Mouse (Mus musculus): ENCODE measurements around the gene Phxr2.

Phxr2 gene

DNA sequence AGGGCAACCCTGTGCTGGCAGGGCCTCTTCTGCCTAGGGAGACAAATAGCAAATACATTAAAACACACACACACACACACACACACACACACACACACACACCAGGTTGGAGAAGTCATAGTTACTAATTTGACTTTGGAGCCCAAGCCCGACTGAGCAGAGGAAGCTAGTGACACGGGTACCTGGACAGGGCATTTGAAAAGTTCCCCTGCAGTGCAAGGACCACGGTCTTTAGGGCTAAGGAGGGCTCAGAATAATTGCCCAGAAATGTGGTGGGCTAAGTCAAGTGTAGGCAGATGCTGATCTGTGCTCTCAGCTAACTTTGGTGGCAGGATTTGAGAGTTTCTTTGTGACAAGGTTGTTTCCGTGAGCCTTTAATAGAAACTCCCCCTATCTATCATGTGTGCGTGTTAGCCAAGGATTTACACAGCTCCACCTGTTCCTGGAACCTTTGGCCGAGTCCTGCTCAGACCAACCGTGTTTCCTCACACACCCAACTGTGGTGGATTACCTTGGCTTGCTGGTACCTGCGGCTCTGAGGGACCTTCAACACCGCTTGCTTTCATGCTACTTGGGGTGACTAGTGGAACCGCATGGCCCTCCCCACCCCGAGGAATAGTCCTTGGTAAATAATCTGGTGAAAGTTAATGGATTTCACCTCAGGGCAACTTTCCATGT, 6.6 kb upstream of the Phxr2 start:
- no peak for DNase-seq (ENCODE audit: low read depth)

DNA sequence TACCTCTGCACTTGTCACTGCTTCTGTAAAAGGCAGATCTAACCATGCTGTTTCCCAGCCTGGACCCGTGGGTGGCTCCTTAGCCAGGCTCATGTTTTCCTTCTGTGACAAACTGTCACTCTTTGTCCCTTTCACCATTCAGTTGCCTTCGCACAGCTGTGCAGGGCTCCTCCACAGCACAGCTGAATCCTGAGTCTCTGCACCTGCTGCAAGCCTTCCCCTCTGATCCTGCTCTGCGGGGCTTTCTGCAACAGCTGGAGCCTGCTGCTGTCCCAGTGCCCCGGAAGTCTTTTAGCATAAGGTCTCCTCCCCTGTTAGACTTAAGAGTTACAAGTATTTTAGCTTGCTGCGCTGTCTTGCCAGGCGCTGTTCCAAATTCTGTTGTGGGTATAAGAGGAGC, 6.1 kb upstream of the Phxr2 start:
- DNase-seq (ENCODE audit: low read depth), result no peak

DNA sequence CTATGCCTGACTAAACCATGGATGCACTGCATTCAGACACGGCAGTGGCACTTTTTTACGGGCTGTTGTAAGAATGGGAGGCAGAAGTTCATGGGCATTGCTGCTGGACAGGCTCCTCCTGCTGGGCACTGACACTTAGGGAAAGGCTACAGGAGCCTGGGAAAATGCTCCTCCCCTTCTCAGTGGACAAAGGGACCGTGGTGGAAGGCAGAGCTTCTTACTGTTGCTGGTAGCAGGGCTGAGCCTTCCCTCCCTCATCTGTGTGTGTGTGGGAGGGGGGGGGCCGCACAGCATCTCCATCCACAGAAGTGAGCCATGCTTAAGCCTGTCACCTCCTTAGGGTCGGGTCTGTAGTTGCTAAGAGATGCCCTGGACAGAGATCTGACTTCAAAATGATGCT, 5.2 kb upstream of the Phxr2 start:
- peak; percentile 15 for DNase-seq (ENCODE audit: low read depth)

DNA sequence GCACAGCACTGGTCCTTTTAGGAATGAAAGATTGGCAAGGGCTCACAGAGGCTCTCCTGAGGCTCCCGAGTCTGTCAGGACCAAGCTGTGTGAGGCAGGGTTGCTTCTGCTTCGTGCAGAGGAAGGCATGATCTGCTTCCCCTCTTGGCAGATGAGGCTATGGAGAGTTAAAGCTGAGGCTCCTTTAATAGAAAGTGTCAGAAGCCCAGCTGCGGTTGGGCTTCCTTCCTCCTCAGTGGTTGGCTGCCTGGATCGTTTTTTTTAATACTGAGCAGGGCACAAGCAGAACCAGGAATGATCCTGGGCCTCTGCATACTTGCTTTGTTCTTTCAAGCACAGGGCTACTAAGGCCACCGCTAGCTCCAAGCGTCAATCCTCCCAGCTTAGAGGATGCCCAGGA, 4.5 kb upstream of the Phxr2 start:
- peak; percentile 51 for DNase-seq (ENCODE audit: low read depth)

DNA sequence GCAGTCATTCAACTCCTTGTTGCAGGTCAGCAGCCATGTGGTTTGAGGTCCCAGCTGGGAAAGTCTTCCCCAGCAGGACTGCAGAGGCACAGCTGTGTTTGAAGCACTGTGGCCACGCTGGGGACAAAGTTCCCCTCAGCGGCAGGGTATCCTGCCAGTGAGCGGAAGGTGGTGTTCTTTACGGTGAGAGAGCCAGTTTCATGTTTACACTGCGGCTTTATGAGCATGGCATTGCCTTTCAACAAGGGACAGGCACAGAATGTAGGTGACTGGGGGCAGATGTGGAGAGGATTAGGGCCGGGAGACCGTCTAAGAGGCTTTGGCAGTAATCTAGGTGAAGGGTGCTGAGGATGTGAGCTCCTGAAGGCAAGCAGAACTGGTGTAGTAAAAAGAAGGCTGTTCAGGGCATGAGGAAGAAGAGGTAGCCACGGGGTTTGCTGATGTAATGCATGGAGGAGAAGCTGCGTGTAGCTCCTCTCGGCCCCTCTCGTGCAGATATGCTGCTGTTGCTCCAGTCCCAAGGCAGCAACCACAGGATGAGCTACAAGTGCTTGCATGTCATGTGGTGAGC, 1.7 kb upstream of the Phxr2 start:
- DNase-seq (ENCODE audit: low read depth), result no peak

DNA sequence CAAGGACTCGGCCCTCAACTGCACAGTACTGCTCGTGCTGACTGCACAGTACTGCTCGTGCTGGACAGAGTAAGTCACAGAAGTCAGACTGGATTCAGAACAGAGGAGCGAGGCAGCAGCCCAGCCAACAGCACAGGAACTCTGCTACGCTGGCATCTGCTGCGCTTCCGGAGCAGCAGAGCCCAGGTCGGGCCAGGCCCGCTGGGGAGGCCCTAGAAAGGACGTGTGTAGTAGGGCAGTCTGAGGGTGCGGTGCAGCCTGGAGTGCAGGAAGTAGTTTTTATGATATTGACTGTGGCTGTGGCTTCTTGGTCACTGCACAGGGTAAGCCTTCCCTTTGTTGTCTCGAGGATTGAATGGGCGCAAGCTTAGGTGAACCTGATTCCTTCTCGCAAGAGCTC, 829 bp upstream of the Phxr2 start:
- DNase-seq (ENCODE audit: low read depth), result no peak

DNA sequence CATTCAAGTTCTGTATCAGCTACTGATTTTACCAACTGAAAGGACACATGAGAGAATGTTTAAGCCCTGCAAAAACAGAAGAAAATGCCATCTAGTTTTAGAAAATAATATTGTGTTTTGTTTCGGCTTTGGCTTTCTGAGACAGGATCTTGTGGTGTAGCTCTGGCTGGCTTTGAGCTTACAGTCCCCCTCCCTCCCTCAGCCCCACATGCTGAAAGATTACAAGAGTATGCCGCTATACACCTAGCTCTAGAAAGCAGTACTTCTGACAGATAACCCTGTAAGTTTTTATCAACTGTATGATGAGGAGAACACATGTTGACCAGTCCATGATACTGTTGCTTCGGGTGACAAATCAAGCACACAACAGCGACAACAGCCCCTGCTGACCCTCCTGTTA, 6.7 kb downstream of the Phxr2 start:
- DNase-seq (ENCODE audit: low read depth), result no peak

DNA sequence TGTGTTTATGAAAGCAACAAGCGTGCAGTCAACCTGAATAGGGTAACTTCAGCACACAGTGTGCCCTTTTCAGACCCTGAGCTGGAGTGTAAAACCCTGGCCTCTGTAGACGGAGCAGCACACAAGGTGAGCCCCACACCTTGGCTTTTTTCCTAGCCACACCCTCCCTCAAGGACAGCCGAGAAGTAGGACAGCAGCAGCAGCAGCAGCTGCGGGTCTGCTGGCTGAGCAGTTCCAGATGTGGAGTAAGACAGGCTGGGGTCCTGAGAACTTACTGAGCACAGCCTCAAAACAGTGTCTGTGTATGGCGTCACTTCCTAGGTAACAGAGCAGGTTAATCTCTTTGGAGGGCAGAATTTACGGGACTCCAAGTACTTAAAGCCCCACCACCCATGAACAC, 7.4 kb downstream of the Phxr2 start:
- DNase-seq (ENCODE audit: low read depth), result no peak

DNA sequence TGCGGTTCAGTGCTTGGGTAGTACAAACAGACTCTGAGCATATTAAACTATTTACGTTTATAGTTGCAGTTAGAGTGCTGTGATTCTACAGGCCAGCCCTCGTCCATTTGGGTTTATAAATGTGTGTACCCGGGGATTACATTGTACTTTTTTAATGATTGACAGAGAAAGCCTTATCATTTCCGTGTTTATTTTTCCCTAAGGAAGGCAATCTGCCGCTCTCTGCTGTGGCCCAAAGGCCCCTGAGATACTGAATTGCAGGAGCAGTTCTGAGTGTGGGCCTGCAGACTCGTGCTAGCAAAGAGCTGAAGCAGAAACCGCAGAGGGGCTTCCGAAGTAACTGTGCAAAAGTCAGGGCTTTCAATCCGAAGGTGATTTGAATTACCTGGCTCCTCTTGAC, 8.2 kb downstream of the Phxr2 start:
- DNase-seq (ENCODE audit: low read depth), result no peak

DNA sequence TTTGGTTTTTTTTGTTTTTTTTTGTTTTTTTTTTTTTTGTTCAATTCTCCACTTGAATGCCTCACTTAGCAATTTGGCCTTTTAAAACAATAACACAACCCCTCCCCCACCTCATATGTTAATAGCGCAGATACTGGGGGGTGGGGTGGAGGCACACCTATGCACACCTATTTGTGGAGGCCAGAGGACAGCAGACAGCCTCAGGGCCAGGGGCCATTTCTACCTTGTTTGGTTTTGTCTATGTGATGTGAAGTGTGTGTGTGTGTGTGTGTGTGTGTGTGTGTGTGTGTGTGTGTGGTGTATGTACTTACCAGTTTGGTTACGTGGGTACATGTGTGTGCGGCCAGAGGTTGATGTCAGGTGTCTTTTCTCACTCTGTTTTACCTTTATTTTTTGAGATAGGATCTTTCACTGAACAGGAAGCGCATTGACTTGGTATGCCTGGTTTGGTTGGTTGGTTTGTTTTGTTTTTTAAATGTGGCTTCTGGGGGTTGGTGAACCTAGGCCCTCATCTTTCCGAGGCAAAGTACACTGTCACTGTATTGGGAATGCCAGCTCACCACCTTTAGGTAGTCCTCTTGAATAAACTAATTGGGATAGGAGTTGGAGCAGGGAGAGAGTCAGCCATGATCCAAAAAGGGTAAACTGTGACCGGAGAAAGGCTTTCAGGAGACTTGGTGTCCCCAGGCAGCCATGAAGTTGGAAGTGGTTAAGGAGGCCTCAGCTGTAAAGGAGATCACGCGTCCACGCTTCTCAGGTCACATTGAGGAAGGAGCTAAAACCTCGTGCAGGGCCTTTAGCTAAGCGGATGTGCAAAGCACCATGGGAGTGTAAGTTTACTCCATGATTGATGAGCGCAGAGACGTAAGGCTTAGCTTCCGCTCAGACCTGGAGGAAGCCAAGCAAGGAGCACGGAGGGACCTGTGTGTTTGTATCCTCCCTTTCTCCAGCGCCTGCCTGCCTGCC, 9.2 kb downstream of the Phxr2 start:
- DNase-seq (ENCODE audit: low read depth), result no peak

DNA sequence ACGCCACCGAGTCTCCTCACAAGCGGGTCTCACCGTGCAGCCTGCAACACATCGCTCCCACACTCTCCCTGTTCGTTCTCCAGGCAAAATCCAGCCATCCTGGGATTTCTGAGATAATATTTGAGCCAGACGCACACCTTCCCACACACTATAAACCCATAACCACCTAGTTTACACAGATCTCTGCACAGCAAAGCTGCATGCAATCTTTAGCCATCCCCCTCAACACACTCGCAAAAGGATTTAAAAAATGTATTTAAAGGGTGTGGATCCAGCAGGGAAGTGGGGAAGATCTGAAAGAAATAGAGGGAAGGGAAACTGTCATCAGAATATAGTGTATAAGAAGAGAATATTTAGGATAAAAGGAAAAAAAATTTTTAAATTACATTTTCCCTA, 9.9 kb downstream of the Phxr2 start:
- no peak for DNase-seq (ENCODE audit: low read depth)

DNA sequence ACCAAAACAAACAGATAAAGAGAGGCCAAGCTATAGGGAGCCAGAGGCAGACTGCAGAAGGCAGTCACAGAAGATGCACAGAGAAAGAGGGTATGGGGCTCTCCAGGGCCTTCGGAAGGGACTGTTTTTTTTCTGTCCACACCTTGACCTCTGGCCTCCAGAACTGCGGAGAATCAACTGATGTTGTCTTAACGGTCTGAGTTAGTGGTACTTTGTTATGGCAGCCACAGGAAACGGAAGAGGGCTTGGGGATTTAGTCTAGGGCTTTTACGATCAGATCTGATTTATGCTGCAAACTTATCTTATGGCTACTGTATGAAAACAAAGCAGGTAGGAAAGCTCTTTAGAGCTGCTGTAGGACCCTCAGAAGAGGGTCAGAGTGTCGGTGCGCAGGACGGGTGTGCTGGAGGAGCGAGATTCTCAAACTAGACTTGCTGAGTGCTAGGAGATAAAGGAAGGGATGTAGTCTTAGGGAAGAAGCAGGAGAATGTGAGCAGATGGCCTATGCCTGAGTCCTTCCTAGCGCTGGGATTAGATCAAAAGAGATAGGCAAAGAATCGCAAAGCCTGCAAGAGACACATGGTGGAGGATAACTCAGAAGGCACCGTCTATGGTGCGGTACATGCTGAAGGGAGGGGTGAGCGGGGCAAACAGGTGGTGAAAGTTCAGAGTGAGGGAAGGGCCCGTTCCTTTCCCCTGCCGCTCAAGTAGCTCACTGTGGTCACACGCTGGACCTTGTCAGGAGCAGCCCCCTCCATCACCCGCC, 10.5 kb downstream of the Phxr2 start:
- no peak for DNase-seq (ENCODE audit: low read depth)

DNA sequence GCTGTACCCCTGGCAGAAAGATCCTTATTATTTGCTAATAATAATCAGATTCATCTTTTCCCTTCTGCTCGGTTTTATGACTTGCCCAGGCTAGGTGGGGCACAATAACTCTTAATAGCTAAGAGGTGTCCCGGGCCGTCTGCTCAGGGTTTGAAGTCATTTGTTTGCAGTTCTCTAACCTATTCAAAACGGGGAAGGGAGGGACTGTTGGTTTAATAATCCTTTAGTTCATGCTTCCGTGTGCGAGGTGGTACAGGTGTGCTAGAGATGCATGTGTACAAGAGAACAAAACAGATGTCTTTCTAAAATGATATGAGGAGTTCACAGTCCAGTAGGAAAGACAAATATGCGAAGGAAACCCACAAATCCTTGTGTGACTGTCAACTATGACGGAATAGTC, 11.8 kb downstream of the Phxr2 start:
- no peak for DNase-seq (ENCODE audit: low read depth)

DNA sequence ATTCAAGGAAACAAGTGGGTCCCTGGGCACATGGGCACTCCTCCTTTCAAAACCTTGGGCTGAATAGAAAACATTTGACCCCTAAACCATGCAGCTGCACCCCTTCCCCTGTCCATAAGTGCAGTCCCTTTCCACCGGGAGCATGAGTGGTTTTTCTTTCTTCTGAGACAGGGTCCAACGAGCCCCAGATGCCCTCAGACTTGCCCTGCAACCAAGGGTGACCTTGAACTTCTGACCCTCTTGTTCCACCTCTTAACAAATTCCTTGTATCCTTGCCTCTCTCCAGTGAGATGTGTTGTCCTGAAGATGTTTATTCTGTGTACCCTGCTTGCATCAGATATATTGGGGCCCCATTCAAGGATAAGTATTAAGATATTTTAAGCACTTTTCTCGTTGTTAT, 12.6 kb downstream of the Phxr2 start:
- no peak for DNase-seq (ENCODE audit: low read depth)

DNA sequence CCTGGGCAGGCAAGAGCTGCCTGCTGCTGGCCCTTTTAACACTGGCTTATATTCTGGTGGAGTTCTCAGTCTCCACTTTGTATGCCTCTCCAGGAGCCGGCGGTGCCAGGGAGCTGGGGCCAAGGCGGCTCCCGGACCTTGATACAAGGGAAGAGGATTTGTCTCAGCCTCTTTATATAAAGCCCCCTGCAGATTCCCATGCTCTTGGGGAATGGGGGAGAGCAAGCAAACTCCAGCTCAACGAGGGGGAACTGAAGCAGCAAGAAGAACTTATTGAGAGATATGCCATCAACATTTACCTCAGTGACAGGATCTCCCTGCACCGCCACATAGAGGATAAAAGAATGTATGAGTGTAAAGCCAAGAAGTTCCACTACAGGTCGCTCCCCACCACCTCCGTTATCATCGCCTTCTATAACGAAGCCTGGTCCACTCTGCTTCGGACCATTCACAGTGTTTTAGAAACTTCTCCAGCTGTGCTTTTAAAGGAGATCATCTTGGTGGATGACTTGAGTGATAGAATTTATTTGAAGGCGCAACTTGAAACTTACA, 17.6 kb downstream of the Phxr2 start:
- no peak for DNase-seq (ENCODE audit: low read depth)

DNA sequence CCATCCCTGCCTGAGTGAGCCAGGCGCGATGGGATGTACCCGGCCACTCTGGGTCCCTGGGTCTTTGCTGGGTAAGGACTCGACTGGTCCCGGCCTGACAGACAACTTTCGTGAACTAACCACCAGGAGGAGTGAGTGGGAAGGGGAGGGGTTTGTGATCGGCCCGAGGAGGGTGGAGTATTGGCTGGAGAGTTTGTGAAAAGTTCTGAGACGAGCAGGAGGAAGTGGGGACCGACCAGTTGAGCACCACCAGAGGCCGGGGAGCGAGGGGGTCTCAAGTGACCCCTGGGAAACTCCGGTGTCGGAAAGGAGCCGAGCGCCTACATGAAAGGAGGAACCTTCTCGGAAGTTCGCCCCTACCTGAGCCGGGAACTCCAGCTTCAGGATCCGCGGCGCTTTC, 18.2 kb downstream of the Phxr2 start, which contains the start of gene Galnt4:
Galnt4 (plus strand) TSS at position 196 of the 400 bp plus-strand sequence.
- peak; percentile 92 for DNase-seq (ENCODE audit: low read depth)

DNA sequence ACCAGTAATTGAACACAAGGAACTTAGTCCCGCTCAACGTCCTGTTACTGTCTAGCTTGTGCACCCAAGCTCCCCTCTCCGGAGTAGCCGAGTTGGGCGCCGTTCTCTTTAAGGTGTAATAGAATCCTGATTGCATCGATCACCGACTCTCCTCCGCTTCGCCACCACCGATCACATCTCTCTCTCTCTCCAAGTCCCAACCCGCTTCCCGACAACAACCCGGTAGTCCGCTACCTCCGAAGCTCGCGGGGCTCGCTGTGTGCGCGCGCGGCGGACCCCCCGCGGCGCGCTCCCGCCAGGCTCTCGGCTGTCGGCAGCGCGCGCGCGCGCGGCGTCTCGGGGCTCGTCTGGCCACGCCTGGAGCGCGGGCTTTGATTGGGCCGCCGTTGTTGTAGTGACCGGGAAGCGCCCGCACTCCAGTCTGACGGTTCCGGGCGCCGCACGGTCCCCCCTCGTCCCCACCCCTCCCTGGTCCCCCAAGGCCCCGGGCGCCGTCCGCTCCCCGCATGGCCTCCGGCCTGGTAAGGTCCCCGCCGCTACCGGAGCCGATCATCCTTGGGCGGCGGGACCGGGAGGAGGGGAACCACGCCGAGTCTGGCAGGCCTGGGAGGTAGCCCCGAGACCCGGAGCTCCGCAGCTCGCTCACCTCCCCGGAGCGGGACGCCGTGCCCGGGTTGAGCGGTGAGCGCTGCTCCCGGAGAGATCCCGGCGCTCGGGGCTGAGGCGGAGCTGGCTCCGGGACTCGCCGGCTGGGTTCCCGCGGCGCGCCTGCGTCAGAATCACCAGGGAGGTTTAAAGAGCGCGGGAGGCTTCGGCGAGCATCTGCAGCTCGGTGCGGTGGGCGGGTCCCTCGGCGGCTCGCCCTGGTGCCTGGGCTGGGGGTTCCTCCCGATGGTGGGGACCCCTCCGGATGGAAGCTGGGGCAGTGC, 19.2 kb downstream of the Phxr2 start, which contains the start of gene Poc1b:
Poc1b (plus strand) TSS at position 334 of the 929 bp plus-strand sequence.
- peak; percentile 96 for DNase-seq (ENCODE audit: low read depth)

DNA sequence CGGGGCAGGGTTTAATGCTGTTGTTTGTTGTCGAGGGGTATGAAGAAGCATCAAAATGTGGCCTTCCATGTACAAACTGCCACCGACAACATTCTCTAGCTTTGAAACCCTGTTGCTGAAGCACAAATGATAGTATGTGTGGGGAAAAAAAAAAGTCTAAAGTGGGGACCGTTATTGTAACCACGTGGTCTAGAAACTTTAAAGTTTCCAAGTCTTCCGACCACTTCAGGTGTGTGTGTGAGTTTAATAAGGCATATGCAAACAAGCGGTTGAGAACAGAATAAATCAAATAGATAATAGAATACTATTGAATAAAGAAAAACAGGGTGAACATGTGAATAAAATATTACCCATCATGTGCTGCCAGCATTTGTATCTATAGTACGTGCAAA, 19.8 kb downstream of the Phxr2 start:
- no peak for DNase-seq (ENCODE audit: low read depth)

DNA sequence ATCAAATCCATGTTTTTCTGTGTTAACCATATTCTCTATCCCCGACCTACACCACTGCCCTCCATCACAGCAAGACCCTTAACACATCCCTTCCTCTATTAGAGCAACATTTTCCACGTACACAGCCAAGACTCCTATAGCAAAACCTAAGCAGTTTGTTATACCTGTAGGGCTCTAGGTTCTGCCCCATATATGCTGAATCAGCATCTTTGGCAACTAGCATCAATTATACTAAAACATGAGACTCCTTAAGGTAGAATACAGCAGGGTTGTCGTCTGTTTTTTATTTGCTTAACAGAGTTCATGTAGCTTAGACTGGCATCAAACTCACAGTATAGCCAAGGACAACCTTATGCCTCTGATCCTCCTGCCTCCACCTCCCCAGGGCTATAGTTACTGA, 20.6 kb downstream of the Phxr2 start:
- no peak for DNase-seq (ENCODE audit: low read depth)

DNA sequence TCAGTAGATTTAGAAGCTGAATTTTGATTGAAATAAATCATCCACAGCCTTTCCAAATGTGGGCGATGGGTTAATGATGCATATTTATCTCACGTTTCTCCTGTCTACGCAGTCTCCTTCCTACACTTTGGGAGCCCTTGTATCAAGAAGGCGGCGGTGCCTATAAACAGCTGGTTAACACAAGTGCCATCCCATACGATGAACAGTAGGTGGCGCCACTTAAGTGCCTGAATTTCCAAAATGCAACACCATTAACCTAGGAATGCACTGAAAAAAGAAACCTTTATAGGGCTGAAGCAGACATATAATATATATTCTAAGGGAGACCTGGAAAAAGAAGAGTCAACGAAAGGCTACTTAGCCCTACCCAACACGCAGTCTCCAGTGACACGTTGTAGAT, 28.8 kb downstream of the Phxr2 start:
- DNase-seq (ENCODE audit: low read depth), result peak; percentile 57

DNA sequence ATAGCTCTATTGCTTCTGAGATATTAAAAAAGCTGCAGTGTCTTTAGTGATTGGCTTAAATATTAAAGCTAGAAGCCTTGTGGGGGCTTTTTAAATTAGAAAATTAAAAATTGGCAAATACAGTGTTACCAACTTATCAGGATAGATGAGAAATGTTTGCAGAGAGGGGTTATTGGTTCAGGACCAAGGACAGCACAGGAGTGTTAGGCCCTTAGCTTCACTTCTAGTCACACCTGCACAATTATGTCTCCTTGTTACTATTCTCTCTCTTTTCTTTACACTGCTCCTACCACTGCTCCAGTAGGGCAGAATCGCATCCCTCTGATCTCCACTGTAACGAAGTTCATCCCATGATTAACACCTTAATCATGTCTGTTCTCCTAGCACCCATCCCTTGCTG, 31.0 kb downstream of the Phxr2 start:
- DNase-seq (ENCODE audit: low read depth), result peak; percentile 60
